Mouse (Mus musculus) ovary, postnatal 36 days (tissue): Measurements from ENCODE around the gene Bglap3.

ENCODE experiments used
- DNase-seq: peaks from one replicate; pipeline ENCODE4 v3.0.0; 2022; ENCODE audit warnings: low spot score, mixed read lengths

The Bglap3 gene

GRCm38 (mm10) chr3:88335436-88336053, 37.0 kb downstream of the Bglap3 start:
- no peak for DNase-seq

- DNase-seq: no peak
Measured at GRCm38 (mm10) chr3:88334902-88335435, 37.6 kb downstream of the Bglap3 start.

GRCm38 (mm10) chr3:88334029-88334658, 38.4 kb downstream of the Bglap3 start:
- no peak for DNase-seq

GRCm38 (mm10) chr3:88331282-88331681, 41.3 kb downstream of the Bglap3 start:
- DNase-seq: no peak

GRCm38 (mm10) chr3:88328956-88329355, 43.6 kb downstream of the Bglap3 start:
- DNase-seq: no peak

GRCm38 (mm10) chr3:88324951-88325405, 47.6 kb downstream of the Bglap3 start, which contains the start of gene Glmp:
TSS of gene Glmp (plus strand) at chr3:88325023.
- peak; percentile 41 for DNase-seq
